ENCODE assay signal across 21 mouse cellular contexts in the genomic region with DNA sequence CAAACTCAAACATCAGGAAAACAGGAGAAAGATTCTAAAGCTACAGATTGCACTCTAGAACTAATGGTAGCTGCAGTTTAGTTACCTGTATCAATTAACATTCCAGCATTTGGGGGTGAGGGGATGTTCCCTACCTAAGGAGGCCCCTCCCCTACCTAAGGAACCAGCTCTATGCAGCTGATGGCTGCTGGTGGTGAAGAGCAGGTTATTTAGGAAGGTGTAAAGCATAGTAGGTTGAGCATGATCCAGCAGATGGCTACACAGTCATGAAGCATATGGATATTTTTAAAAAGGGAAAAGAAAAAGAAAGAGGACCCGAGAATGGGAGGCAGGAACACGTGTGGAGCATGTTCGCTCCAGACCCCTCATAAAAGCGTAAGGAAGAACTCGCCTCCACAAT.
"Had no signal": no experiment of that assay in that cellular context is flagged by ENCODE, and none has a peak within 500 bp of the region (broad histone marks: within the 10 kb centered on the region; RNA-seq: fewer than 3 reads in every experiment).

No protein-coding gene starts in this region.

- H3K4me3 ChIP-seq: lung, embryonic 15.5 days; megakaryocyte, embryonic 14.5 days; midbrain, embryonic 13.5 days; midbrain, embryonic 15.5 days; neural tube, embryonic 12.5 days; neural tube, embryonic 15.5 days had no signal

- H3K4me2 ChIP-seq: lung, embryonic 15.5 days; midbrain, embryonic 11.5 days; midbrain, embryonic 13.5 days; midbrain, embryonic 15.5 days; neural tube, embryonic 12.5 days; neural tube, embryonic 15.5 days had no signal

- H3K4me1 ChIP-seq: lung, embryonic 15.5 days; megakaryocyte, embryonic 14.5 days; midbrain, embryonic 13.5 days; midbrain, embryonic 15.5 days; neural tube, embryonic 12.5 days; neural tube, embryonic 15.5 days had no signal

- ATAC-seq: liver, postnatal 0 days; lung, postnatal 0 days; midbrain, embryonic 13.5 days; midbrain, embryonic 15.5 days had no signal

- DNase-seq: liver, postnatal 0 days; lung, adult 2 months; lung, postnatal 14 days; lung, postnatal 36 days; retina, postnatal 1 day; right cerebral cortex, adult 18-20 months; right cerebral cortex, postnatal 25 days; right cerebral cortex, postnatal 4 days; spleen, adult 18-20 months; thymus, adult 18-20 months; thymus, postnatal 14 days; thymus, postnatal 36 days had no signal

- H3K27me3 ChIP-seq: lung, embryonic 15.5 days; megakaryocyte, embryonic 14.5 days; midbrain, embryonic 13.5 days; midbrain, embryonic 15.5 days; neural tube, embryonic 12.5 days; neural tube, embryonic 15.5 days had no signal

- H3K9me3 ChIP-seq: lung, embryonic 15.5 days; megakaryocyte, embryonic 14.5 days; midbrain, embryonic 13.5 days; midbrain, embryonic 15.5 days; neural tube, embryonic 12.5 days; neural tube, embryonic 15.5 days had no signal

- H3K9ac ChIP-seq: liver, postnatal 0 days; lung, embryonic 15.5 days; midbrain, embryonic 13.5 days; midbrain, embryonic 15.5 days; neural tube, embryonic 12.5 days; neural tube, embryonic 15.5 days had no signal

- H3K27ac ChIP-seq: lung, embryonic 15.5 days; macrophage; midbrain, embryonic 13.5 days; midbrain, embryonic 15.5 days; neural tube, embryonic 12.5 days; neural tube, embryonic 15.5 days had no signal
